ENCODE assay signal across 22 mouse cellular contexts in the genomic region with DNA sequence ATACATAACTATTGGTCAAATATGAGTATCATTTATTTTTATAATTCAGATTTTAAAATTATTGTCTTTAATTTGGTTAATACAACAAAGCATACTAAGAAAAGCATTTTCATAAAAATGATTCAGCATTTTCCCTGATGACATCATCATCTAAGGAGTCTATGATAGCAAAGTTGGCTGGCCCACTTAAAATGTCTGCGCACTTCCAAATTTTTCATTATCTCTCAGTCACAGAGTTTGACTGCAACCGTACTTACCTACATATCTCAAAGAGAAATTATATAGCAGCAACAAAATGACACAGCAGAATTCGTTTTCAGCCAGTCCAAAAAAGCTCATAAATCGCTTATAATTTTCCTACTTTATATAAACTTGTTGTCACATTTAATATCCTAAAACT.
A peak's percentile ranks its signal among the peaks of the same experiment; 100 is the strongest.
DNase-seq lines count a peak whose midpoint lies in the region; ATAC-seq and TF ChIP-seq lines count a peak whose summit lies in the region.
"Had no signal": no experiment of that assay in that cellular context is flagged by ENCODE, and none has a peak within 500 bp of the region (broad histone marks: within the 10 kb centered on the region; RNA-seq: fewer than 3 reads in every experiment).

No protein-coding gene starts in this region.

- peak overlapping the region; percentile 52 for H3K4me2 ChIP-seq in liver, embryonic 12.5 days
- H3K4me2 ChIP-seq: heart, embryonic 13.5 days; hindbrain, embryonic 15.5 days; limb, embryonic 12.5 days; lung, embryonic 15.5 days; midbrain, embryonic 12.5 days; neural tube, embryonic 12.5 days had no signal

- H3K79me2 ChIP-seq in MEL (ENCODE audit: control insufficient read depth, insufficient read depth, low read length, poor library complexity) = no peaks in the 10 kb centered on the region

- H3K4me3 ChIP-seq in MEL (ENCODE audit: control insufficient read depth in 1 of 2, insufficient read depth in 1 of 2, low read depth in 2 of 2, low read length in 2 of 2) = peak overlapping the region in 1 of 2 experiments; percentile 34; a peak in 2 of 4 replicates
- no peak overlapping the region for H3K4me3 ChIP-seq in liver, embryonic 12.5 days
- H3K4me3 ChIP-seq: forebrain, embryonic 10.5 days; heart, embryonic 13.5 days; hindbrain, embryonic 15.5 days; limb, embryonic 12.5 days; lung, embryonic 15.5 days; midbrain, embryonic 12.5 days; neural tube, embryonic 12.5 days had no signal

- intact Hi-C loops in gastrocnemius, postnatal 14 days (cut with DNase I; ENCODE audit: low total_unique reads) = no loop called here

- H3K4me1 ChIP-seq in MEL (ENCODE audit: control insufficient read depth in 1 of 2, insufficient read depth in 2 of 2, low read length in 2 of 2) = peaks cover 22 to 24% of the 10 kb centered on the region in 2 experiments
- peaks cover 41% of the 10 kb centered on the region for H3K4me1 ChIP-seq in liver, embryonic 12.5 days
- H3K4me1 ChIP-seq: forebrain, embryonic 10.5 days; hindbrain, embryonic 15.5 days; limb, embryonic 12.5 days; lung, embryonic 15.5 days; midbrain, embryonic 12.5 days; neural tube, embryonic 12.5 days had no signal

- TF ChIP-seq EP300 in MEL (IDR thresholded peaks at IDR 0.05; ENCODE audit: low read depth in 1 of 2, low read length in 2 of 2) = peak; percentile 98

- peaks cover 0 to 39% of the 10 kb centered on the region in 2 experiments; a peak in 2 of 4 replicates for H3K36me3 ChIP-seq in MEL (ENCODE audit: control insufficient read depth in 1 of 2, insufficient read depth in 2 of 2, low read length in 2 of 2)
- peaks cover 22% of the 10 kb centered on the region for H3K36me3 ChIP-seq in liver, embryonic 12.5 days
- H3K36me3 ChIP-seq: forebrain, embryonic 10.5 days; limb, embryonic 12.5 days; lung, embryonic 15.5 days; midbrain, embryonic 12.5 days; neural tube, embryonic 12.5 days had no signal

- TF ChIP-seq POLR2A in MEL (IDR thresholded peaks at IDR 0.05; ENCODE audit: control insufficient read depth in 1 of 2, insufficient read depth in 1 of 2, low read depth in 1 of 2, low read length in 2 of 2, poor library complexity in 1 of 2) = peak in 1 of 2 experiments; percentile 17; a peak in 1 of 4 replicates

- peak; percentile 92 for DNase-seq in MEL (ENCODE audit: low read depth, low spot score)
- peak; percentile 89 for DNase-seq in c-Kit-positive CD71-positive TER-119-positive erythroid progenitor cells, embryonic 14.5 days (ENCODE audit: low spot score)
- DNase-seq in gastrocnemius, postnatal 14 days = no peak
- DNase-seq in layer of hippocampus, postnatal 36 days = no peak
- DNase-seq in layer of hippocampus, adult 8-10 months (ENCODE audit: low spot score in 2 of 2) = no peak
- DNase-seq: cerebellum, postnatal 10 days; heart, adult 11 months; right cerebral cortex, adult 18-20 months; spleen, adult 18-20 months; thymus, adult 2 months had no signal

- peak overlapping the region; percentile 61; the same call in 1 of the 2 replicates for H3K9ac ChIP-seq in MEL (ENCODE audit: control insufficient read depth, low read depth, low read length, poor library complexity, severe bottlenecking)
- H3K9ac ChIP-seq in liver, embryonic 12.5 days = peak overlapping the region; percentile 61
- H3K9ac ChIP-seq: heart, embryonic 13.5 days; hindbrain, embryonic 15.5 days; limb, embryonic 12.5 days; lung, embryonic 15.5 days; midbrain, embryonic 12.5 days; neural tube, embryonic 12.5 days had no signal

- TF ChIP-seq RAD21 in MEL (IDR thresholded peaks at IDR 0.05; ENCODE audit: low read depth, low read length) = no peak

- H3K27me3 ChIP-seq in MEL (ENCODE audit: control insufficient read depth in 1 of 2, insufficient read depth in 2 of 2, low read length in 2 of 2) = no peaks in the 10 kb centered on the region
- H3K27me3 ChIP-seq in liver, embryonic 12.5 days (replicated peaks) = no peaks in the 10 kb centered on the region
- H3K27me3 ChIP-seq: heart, embryonic 13.5 days; hindbrain, embryonic 15.5 days; limb, embryonic 12.5 days; lung, embryonic 15.5 days; midbrain, embryonic 12.5 days; neural tube, embryonic 12.5 days had no signal

- H3K9me3 ChIP-seq in MEL (replicated peaks; ENCODE audit: insufficient read depth, low read length) = no peaks in the 10 kb centered on the region
- H3K9me3 ChIP-seq in liver, embryonic 12.5 days (replicated peaks) = no peaks in the 10 kb centered on the region
- H3K9me3 ChIP-seq: forebrain, embryonic 10.5 days; heart, embryonic 13.5 days; hindbrain, embryonic 15.5 days; limb, embryonic 12.5 days; lung, embryonic 15.5 days; midbrain, embryonic 12.5 days; neural tube, embryonic 12.5 days had no signal

- H3K27ac ChIP-seq in MEL (ENCODE audit: control insufficient read depth, low read depth, low read length) = peak overlapping the region; percentile 99
- H3K27ac ChIP-seq in liver, embryonic 12.5 days = peak overlapping the region; percentile 98
- H3K27ac ChIP-seq: forebrain, embryonic 10.5 days; heart, embryonic 13.5 days; hindbrain, embryonic 15.5 days; limb, embryonic 12.5 days; lung, embryonic 15.5 days; macrophage; midbrain, embryonic 12.5 days; neural tube, embryonic 12.5 days had no signal

- ATAC-seq in liver, embryonic 12.5 days = peak; percentile 94
- ATAC-seq in megakaryocyte-erythroid progenitor cell, adult 5-6 weeks (replicated peaks; ENCODE audit: low FRiP score, low TSS enrichment, poor library complexity, severe bottlenecking) = peak; percentile 91
- ATAC-seq: activated CD4-positive, CD25-positive, alpha-beta regulatory T cell, adult 4 months; intestine, postnatal 0 days had no signal

- no peak for TF ChIP-seq CTCF in MEL (IDR thresholded peaks at IDR 0.05 in 2 of 3, conservative IDR thresholded peaks at IDR 0.05 in 1 of 3; ENCODE audit: control insufficient read depth in 1 of 3, insufficient read depth in 1 of 3, low read depth in 2 of 3, low read length in 3 of 3, poor library complexity in 1 of 3, severe bottlenecking in 1 of 3)

- WGBS in liver, embryonic 12.5 days (ENCODE audit: insufficient replicate concordance) = 26% methylated on average over 4 of the region's 4 CpGs

TF ChIP-seq in MEL, 35 proteins besides CTCF, POLR2A, EP300 and RAD21:
- no peak for TF ChIP-seq ZKSCAN1 (IDR thresholded peaks at IDR 0.05; ENCODE audit: low read depth, low read length)
- peak; percentile 88 for TF ChIP-seq TAL1 (IDR thresholded peaks at IDR 0.05; ENCODE audit: low read length)
- peak; percentile 96 for TF ChIP-seq TCF12 (IDR thresholded peaks at IDR 0.05; ENCODE audit: low read depth, low read length)
- peak; percentile 97 for TF ChIP-seq GABPA (IDR thresholded peaks at IDR 0.05; ENCODE audit: low read depth, low read length)
- TF ChIP-seq MAFK (IDR thresholded peaks at IDR 0.05; ENCODE audit: borderline replicate concordance, low read depth, low read length) = peak; percentile 96
- peak; percentile 95 for TF ChIP-seq GATA1 (IDR thresholded peaks at IDR 0.05; ENCODE audit: low read depth, low read length)
- TF ChIP-seq JUND (IDR thresholded peaks at IDR 0.05; ENCODE audit: low read depth, low read length) = peak; percentile 86; the same call in 1 of the 2 replicates
- TF ChIP-seq SIN3A (IDR thresholded peaks at IDR 0.05; ENCODE audit: low read length) = peak; percentile 89
- TF ChIP-seq USF2 (IDR thresholded peaks at IDR 0.05; ENCODE audit: borderline replicate concordance in 1 of 2, insufficient read depth in 1 of 2, low read depth in 1 of 2, low read length in 2 of 2) = no peak
- 0 out of 2 replicates have a peak, but pooled peaks have one; percentile 63 for TF ChIP-seq MYC (IDR thresholded peaks at IDR 0.05; ENCODE audit: low read depth, low read length)
- peak; percentile 100 for TF ChIP-seq ETS1 (IDR thresholded peaks at IDR 0.05; ENCODE audit: low read depth, low read length)
- TF ChIP-seq KAT2A (conservative IDR thresholded peaks at IDR 0.05; ENCODE audit: low read depth, low read length) = 0 out of 2 replicates have a peak, but pooled peaks have one; percentile 31
- no peak for TF ChIP-seq ELF1 (IDR thresholded peaks at IDR 0.05; ENCODE audit: low read depth, low read length)
- TF ChIP-seq MXI1 (IDR thresholded peaks at IDR 0.05; ENCODE audit: low read depth, low read length) = no peak
- TF ChIP-seq RCOR1 (IDR thresholded peaks at IDR 0.05; ENCODE audit: low read depth, low read length) = peak; percentile 63; the same call in 1 of the 2 replicates
- no peak for TF ChIP-seq MEF2A (IDR thresholded peaks at IDR 0.05; ENCODE audit: extremely low read depth, insufficient replicate concordance, low read depth, low read length, poor library complexity, severe bottlenecking)
- peak; percentile 39; the same call in 1 of the 2 replicates for TF ChIP-seq BHLHE40 (IDR thresholded peaks at IDR 0.05; ENCODE audit: borderline replicate concordance, low read depth, low read length)
- TF ChIP-seq TBP (IDR thresholded peaks at IDR 0.05; ENCODE audit: low read depth, low read length) = peak; percentile 48; the same call in 1 of the 2 replicates
- no peak for TF ChIP-seq ZNF384 (IDR thresholded peaks at IDR 0.05; ENCODE audit: low read depth, low read length)
- 0 out of 2 replicates have a peak, but pooled peaks have one; percentile 22 for TF ChIP-seq MAZ (IDR thresholded peaks at IDR 0.05; ENCODE audit: low read depth, low read length)
- no peak for TF ChIP-seq MAX (IDR thresholded peaks at IDR 0.05; ENCODE audit: low read length)
- TF ChIP-seq MYB (IDR thresholded peaks at IDR 0.05; ENCODE audit: low read depth, low read length) = peak; percentile 80
- peak; percentile 59 for TF ChIP-seq HCFC1 (IDR thresholded peaks at IDR 0.05; ENCODE audit: low read depth, low read length)
- TF ChIP-seq ZMIZ1 (IDR thresholded peaks at IDR 0.05; ENCODE audit: low read depth, low read length) = 0 out of 2 replicates have a peak, but pooled peaks have one; percentile 13

Comparison
In these comparisons a context has a peak if more than half of its experiments do, and no peak if none do; other contexts are left out.
1. DNase-seq: peak in MEL (single experiment) and c-Kit-positive CD71-positive TER-119-positive erythroid progenitor cells, embryonic 14.5 days (single experiment); none in gastrocnemius, postnatal 14 days (single experiment), layer of hippocampus, postnatal 36 days (0 of 2) and layer of hippocampus, adult 8-10 months (0 of 2).